Mouse (Mus musculus) CH12F3 (cell line): Measurements from ENCODE around the gene Gm49384.
"Not testable (repeated sequence)": the region's sequence is repeated elsewhere in the genome, so short reads cannot be mapped to it uniquely, and the experiment has no call there.

ENCODE experiments used
- in situ Hi-C: fragments of 300-500 bp; cut with MboI; formaldehyde crosslinking; loops from 2 replicates; pipeline ENCODE4 v1.14.3; 2020; ENCODE audit warnings: low sequenced_read_pairs

Gene Gm49384

GRCm38 (mm10) chr12:69171307-69171706 lies 32.8 kb downstream of the Gm49384 start:
- in situ Hi-C loops, result no loop called here

- in situ Hi-C loops, result no loop called here
Observed at GRCm38 (mm10) chr12:69168461-69169106, 35.5 kb downstream of the Gm49384 start, which contains the start of gene Lrr1. Lrr1 (plus strand) TSS chr12:69168814.

GRCm38 (mm10) chr12:69167656-69168460 lies 36.2 kb downstream of the Gm49384 start:
- in situ Hi-C loops, result no loop called here

- in situ Hi-C loops, result not testable (repeated sequence)
Observed at GRCm38 (mm10) chr12:69166861-69167581, 37.0 kb downstream of the Gm49384 start.

- in situ Hi-C loops, result no loop called here
Observed at GRCm38 (mm10) chr12:69164904-69165303, 39.2 kb downstream of the Gm49384 start.

- in situ Hi-C loops, result not testable (repeated sequence)
Observed at GRCm38 (mm10) chr12:69163586-69163985, 40.5 kb downstream of the Gm49384 start.

GRCm38 (mm10) chr12:69160677-69161076 lies 43.4 kb downstream of the Gm49384 start:
- in situ Hi-C loops, result not testable (repeated sequence)

- in situ Hi-C loops, result no loop called here
Observed at GRCm38 (mm10) chr12:69159578-69159940, 44.5 kb downstream of the Gm49384 start.

- in situ Hi-C loops, result not testable (repeated sequence)
Observed at GRCm38 (mm10) chr12:69158765-69159577, 45.1 kb downstream of the Gm49384 start, which contains the start of gene Rps29. Rps29 (minus strand) TSS chr12:69159186.

- in situ Hi-C loops, result no loop called here
Observed at GRCm38 (mm10) chr12:69158366-69158764, 45.7 kb downstream of the Gm49384 start.

GRCm38 (mm10) chr12:69157107-69157506 lies 47.0 kb downstream of the Gm49384 start:
- in situ Hi-C loops, result no loop called here

- in situ Hi-C loops, result no loop called here
Observed at GRCm38 (mm10) chr12:69156436-69156835, 47.6 kb downstream of the Gm49384 start.

- in situ Hi-C loops, result no loop called here
Observed at GRCm38 (mm10) chr12:69155923-69156322, 48.1 kb downstream of the Gm49384 start.

- in situ Hi-C loops, result no loop called here
Observed at GRCm38 (mm10) chr12:69150049-69150448, 54.0 kb downstream of the Gm49384 start.

GRCm38 (mm10) chr12:69147166-69147735 lies 56.8 kb downstream of the Gm49384 start:
- in situ Hi-C loops, result no loop called here

- in situ Hi-C loops, result no loop called here
Observed at GRCm38 (mm10) chr12:69143460-69143859, 60.6 kb downstream of the Gm49384 start.

- in situ Hi-C loops, result no loop called here
Observed at GRCm38 (mm10) chr12:69139841-69140240, 64.2 kb downstream of the Gm49384 start.
